Mouse (Mus musculus): Measurements from ENCODE around the gene Fank1. TPM values are rescaled to one million over a fixed set of nuclear protein-coding genes. Genes with fewer than 3 reads are reported as not detected.
A peak's percentile ranks its signal among the peaks of the same experiment; 100 is the strongest.

Fank1 gene
- total RNA-seq, 2 experiments from 2014 or later = not detected

DNA sequence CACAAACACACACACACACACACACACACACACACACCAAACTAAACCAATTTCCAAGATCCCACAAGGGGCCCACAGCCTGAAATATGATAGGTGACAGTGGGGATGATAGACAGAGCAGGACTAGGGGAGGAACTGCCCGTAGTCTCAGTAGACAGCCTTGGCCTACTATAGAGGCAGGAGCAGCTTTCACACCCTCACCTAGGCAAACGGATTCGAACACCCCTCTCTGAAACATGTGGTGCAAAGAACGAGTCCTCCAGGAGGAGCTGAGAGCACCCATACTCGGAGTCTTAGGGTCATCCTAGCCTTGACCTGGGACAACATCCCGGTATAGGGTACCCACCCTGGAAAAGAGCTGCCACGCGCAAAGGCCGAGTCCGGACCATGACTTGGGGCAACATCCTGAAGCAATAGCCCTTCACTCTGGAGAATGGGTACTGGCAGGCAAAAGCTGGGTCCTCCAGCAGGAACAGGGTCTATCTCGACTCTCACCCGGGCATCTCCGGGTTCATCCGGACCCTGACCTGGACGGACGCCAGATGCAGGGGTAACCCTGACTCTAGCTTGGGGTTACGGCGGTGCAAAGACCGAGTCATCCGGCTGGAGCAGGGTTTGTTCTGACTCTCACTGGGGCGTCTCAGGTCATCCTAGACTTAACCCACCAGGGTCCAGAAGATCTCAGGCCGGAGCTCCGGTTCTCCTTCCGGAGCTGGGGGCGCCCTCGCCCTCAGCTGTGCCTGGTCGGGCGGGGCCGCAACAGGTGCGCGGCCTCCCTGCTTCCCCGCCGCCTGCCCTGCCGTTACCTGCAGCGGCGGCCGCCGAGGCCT, 650 bp upstream of the Fank1 start:
- intact Hi-C loops (cut with DNase I) = loop anchor here (2.0 kb wide), 1 partner anchor 67 kb away; the partner anchor contains the start of gene Bccip
- H3K27ac ChIP-seq = peak overlapping the region; percentile 97
- peak overlapping the region; percentile 76 for H3K4me3 ChIP-seq
- no peak for DNase-seq
- TF ChIP-seq CTCF (IDR thresholded peaks at IDR 0.05) = no peak; the same call in 1 of the 2 replicates

DNA sequence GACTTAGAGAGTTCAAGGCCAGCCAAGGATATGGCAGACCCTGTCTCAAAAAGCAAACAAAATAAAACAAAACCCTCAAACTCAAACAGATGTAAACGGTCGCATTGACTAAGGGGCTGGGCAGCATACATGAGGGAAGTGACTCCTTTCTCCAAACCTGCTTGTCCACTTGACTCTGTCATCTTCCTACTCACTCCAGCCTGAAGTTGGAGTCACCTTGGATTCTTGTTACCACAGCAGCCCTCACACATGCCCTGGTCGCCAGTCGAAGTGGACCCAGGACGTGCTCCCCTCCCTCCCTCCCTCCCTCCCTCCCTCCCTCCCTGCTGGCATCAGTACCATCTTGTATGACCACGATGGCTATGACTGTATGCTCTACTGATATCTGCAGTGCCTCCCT, 4.9 kb downstream of the Fank1 start:
- Histone ChIP-seq H3K4me3 (no peak overlapping the region), H3K27ac (no peak overlapping the region; the same call in 1 of the 2 replicates)
- no peak for DNase-seq
- no peak for TF ChIP-seq CTCF (IDR thresholded peaks at IDR 0.05)
- intact Hi-C loops (cut with DNase I) = no loop called here

DNA sequence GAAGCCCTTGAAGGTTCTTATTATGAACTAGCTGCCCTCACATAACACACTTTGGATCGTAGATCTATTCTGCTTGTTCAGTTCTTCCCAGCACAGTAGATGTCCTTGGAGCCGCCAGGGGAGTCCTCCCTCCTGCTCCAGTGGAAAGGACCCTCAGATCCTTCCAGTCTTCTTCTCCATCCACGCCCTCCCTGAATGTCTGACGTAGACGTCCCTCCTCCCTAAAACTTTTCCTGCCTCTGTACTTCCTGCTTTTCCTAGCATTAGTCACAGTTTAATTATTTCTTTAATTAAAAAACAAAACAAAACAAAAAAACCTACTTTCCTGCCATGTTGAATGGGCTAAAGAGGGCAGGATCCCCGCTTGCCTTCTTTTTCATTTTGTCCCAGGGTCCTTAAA, 5.3 kb downstream of the Fank1 start:
- no peak for TF ChIP-seq CTCF (IDR thresholded peaks at IDR 0.05)
- intact Hi-C loops (cut with DNase I) = loop anchor here (2.0 kb wide), 1 partner anchor 111 kb away; no protein-coding TSS in a partner anchor
- Histone ChIP-seq H3K27ac (peak overlapping the region; percentile 78; the same call in 1 of the 2 replicates), H3K4me3 (peak overlapping the region; percentile 23; the same call in 1 of the 2 replicates)
- DNase-seq = no peak

DNA sequence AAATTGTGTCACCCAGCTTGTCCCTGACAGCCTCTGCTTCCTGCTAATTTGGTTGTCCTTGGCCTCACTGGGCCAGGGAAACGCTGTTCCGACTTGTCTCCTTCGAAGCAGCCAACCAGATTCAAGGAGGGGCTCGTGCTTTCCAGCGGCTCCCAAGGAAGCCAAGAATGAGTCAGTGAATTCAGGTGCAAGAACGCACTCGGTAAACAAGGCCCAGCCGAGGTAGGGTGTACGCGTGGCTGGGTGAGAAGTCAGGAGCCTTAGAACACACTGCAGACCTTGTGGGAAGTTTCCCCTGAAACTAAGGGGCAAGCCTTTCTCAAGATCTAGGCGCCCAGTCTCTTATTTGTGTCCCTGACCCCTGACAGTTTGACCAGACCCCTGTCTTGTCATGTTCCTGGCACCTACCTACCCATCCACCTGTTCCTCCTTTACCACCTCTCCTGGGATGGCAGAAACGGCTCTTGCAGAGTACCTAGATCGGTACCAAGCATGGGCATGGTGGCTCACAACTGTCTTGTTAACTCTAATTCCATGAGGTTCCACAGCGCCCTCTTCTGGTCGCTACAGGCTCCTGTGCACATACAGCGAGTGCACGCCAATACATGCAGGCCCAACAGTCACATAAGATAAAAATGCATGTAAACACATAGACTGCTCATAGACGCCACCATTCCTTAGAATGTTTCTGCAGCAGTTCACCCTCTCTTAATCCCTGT, 6.2 kb downstream of the Fank1 start, which contains the start of gene Dhx32:
Gene Dhx32 (minus strand): TSS at position 10 of the 719 bp plus-strand sequence.
- peak within 1 kb of the TSS; percentile 55 for H3K4me3 ChIP-seq

DNA sequence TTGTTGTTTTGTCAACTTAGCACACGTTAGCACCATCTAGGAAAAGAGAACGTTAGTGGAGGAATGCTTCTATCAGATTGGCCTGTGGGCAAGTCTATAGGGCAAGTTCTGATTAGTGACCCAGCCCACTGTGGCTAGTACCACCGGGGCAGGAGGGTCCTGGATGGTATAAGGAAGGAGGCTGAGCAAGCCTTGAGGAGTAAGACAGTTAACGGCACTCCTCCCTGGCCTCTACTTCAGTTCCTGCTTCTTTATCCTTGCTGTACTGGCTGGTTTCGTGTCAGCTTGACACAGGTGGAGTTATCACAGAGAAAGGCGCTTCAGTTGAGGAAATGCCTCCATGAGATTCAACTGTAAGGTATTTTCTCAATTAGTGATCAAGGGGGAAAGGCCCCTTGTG, 10.9 kb downstream of the Fank1 start:
- TF ChIP-seq CTCF (IDR thresholded peaks at IDR 0.05) = no peak
- no peak overlapping the region for H3K4me3 ChIP-seq
- intact Hi-C loops (cut with DNase I) = no loop called here
- no peak for DNase-seq
- H3K27ac ChIP-seq = no peak overlapping the region

More for the DNA sequence above, 6.2 kb downstream of the Fank1 start, which contains the start of gene Dhx32:
- DNase-seq = peak; percentile 89
- peak; percentile 88 for TF ChIP-seq CTCF (IDR thresholded peaks at IDR 0.05)
- intact Hi-C loops (cut with DNase I) = loop anchor here (2.0 kb wide), 1 partner anchor 112 kb away; no protein-coding TSS in a partner anchor
- H3K27ac ChIP-seq = peak within 1 kb of the TSS; percentile 78

DNA sequence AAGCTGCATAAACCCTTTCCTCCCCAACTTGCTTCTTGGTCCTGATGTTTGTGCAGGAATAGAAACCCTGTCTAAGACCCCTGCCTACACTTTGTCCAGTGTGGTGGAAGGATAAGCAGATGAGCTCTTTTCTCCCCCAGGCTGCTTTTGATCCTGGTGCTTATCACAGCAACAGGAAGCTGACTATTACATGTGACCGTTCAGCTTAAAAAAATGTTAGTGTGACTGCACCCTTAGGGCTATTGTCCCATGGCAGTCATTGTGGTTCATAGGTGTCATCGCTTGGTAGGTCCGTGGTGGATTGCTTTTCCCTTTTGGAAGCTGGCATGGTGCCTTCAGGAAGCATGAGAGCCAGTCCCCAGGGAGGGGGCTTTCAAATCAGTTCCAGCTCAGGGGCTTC, 11.5 kb downstream of the Fank1 start:
- TF ChIP-seq CTCF (IDR thresholded peaks at IDR 0.05) = no peak
- intact Hi-C loops (cut with DNase I) = no loop called here

DNA sequence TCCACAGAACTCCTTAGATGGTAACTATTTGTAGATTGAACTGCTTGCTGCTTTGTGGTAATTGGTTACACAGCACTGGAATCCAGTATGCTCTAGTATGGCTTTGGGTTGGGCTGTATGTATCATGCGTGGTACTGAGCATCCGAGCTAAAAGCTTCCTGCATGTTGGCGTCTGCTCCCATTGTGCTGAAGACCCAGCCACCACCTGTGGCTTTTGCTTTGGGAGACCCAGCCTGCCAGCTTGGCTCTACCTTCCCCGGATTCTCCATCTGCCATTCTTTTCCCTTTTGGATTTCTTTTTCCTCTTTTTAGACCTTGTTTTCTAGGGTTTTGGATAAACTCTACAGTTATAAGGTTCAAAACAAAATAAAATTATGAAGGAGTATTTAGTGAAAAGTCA, 13.5 kb downstream of the Fank1 start:
- intact Hi-C loops (cut with DNase I) = no loop called here
- no peak overlapping the region for H3K27ac ChIP-seq
- DNase-seq = no peak
- no peak for TF ChIP-seq CTCF (IDR thresholded peaks at IDR 0.05)
- H3K4me3 ChIP-seq = no peak overlapping the region

More for the DNA sequence above, 11.5 kb downstream of the Fank1 start:
- no peak overlapping the region for H3K4me3 ChIP-seq
- no peak overlapping the region for H3K27ac ChIP-seq
- no peak for DNase-seq

DNA sequence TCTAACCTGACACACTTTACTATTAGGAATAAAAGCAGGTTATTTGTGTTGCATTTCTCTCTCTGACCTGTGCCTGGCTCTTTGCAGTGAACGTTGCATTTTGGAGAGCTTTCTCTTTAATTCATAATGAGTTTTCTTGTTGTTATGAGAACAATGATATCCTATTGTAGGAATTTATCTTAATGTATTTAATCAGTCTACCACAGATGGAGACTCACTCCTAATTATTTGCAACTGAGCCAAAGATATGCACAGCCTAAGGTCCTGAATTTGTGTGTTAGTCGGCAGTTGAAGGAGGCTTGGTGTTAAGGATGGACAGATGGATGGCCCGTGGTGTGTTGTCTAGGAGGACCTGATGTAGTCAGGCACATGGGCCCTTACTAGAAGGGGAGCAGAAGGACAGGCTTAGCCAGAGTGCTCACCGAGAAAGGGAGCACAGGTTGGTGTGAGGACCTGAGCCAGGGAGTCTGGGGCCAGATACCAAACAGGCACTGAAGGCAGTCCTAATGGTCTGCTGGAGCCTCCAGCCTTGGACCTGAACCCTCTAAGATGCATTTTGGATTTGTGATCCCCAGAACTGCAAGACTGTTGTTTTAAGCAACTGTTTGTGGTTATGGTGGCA, 14.1 kb downstream of the Fank1 start:
- Histone ChIP-seq H3K4me3 (no peak overlapping the region), H3K27ac (no peak overlapping the region)
- no peak for DNase-seq
- intact Hi-C loops (cut with DNase I) = no loop called here
- TF ChIP-seq CTCF (IDR thresholded peaks at IDR 0.05) = no peak

DNA sequence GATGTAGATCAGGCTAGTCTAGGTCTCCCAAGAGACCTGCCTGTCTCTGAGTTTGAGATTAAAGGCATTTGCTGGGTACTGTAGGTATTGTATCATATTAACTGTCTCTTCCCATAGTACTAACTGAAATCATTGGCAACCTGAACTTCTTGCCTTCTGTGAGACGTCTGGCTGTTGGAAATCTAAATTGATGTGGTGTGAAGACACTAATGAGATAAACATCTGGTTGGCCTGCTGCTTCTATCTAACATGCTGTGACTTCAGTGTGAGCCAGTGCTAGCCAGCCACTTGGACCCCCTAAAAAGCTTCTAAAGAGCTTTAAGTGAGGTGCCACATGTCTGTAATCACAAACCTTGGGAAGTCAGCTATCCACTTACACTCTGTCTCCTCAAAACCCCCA, 16.1 kb downstream of the Fank1 start:
- H3K4me3 ChIP-seq = no peak overlapping the region
- H3K27ac ChIP-seq = peak overlapping the region; percentile 95
- DNase-seq = no peak
- intact Hi-C loops (cut with DNase I) = no loop called here
- no peak for TF ChIP-seq CTCF (IDR thresholded peaks at IDR 0.05)

DNA sequence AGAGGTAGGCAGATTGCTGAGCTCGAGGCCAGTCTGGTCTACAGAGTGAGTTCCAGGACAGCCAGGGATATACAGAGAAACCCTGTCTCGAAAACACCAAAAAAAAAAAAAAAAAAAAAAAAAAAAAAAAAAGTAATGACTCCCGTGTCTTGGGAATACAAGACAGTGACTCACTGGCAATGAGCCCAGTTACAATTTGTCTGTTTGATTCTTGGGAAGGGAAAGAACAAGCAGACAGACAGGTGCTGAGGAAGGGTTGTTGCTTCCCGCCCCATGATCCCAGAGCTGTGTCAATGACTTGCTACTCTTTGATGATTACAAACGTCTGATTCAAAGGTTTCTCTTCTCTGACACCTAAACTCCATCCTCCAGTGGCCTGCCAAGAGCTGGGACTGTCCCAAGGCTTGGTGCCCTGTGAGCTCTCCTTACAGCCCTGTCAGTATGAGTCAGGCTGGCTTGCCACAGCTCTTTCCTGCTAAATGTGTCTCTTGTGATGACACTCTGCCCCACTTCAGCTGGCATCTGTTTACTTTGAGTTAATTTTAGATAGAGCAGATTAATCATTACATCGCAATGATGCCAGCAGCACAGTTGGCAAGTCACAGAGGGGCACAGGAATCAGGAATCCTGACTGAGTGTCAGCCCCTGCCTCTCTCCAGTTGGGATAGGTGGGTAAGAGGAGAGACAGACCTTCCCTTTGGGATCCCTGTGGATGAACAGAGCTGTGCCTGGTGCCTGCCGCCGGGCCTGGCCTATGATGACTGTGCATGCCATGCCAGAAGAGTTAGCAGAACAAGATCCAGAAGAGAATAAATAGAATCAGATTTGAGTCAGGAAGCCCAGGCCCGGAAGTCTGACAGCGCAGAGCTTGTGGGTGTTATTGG, 16.8 kb downstream of the Fank1 start:
- DNase-seq = peak; percentile 94
- intact Hi-C loops (cut with DNase I) = no loop called here
- Histone ChIP-seq H3K27ac (peak overlapping the region; percentile 95), H3K4me3 (peak overlapping the region; percentile 53)
- TF ChIP-seq CTCF (IDR thresholded peaks at IDR 0.05) = no peak

DNA sequence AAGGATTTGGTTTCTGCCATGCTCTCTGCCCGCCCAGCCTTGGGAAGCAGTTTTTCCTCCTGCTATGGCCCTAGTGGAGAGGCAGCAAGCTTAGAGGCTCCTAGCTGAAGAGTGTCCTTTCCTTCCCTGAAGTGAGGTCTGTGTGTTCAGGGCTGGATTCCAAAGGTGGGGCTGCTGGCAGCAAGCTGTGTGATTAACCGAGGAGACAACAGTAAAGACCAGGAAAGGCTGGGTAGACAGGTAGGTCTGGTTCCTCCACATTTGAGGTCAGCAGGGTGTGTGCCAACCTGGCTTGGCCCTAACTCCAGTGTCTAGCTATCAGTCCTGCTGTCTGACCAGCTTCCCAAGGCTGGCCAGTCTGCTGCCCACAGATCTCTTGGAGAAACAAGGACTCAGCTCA, 18.1 kb downstream of the Fank1 start:
- intact Hi-C loops (cut with DNase I) = no loop called here
- peak overlapping the region; percentile 95 for H3K27ac ChIP-seq
- no peak for TF ChIP-seq CTCF (IDR thresholded peaks at IDR 0.05)
- peak; percentile 39 for DNase-seq
- no peak overlapping the region for H3K4me3 ChIP-seq

DNA sequence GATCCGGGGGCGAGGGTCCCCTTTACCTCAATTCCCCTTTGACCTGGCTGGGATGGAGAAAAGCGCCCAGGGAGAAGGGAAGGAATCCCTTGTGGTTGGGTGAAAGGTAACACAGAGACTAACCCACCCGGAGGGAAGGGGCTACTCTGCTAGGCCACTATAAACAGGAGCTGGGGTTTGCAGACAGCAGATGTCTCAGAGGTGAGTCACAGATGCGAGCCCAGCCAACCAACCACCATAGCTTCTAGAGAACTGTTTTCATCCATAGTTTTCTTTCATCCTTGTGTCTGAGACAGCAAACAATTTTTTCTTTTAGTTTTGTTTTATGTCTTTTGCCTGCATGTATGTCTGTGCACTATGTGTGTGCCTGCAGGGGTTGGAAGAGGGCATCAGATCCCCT, 23.3 kb downstream of the Fank1 start:
- intact Hi-C loops (cut with DNase I) = no loop called here
- H3K27ac ChIP-seq = no peak overlapping the region
- no peak overlapping the region for H3K4me3 ChIP-seq
- no peak for TF ChIP-seq CTCF (IDR thresholded peaks at IDR 0.05)
- no peak for DNase-seq
